Mouse (Mus musculus) E14TG2a.4 (cell line): ENCODE measurements around the gene Golga4.

ENCODE experiments used
- CTCF ChIP-seq: conservative IDR thresholded peaks from 2 replicates; pipeline ENCODE4 v1.5.1; 2014; ENCODE audit warnings: low read length
- NANOG ChIP-seq: IDR thresholded peaks from 2 replicates; pipeline ENCODE4 v1.6.1; 2014; ENCODE audit warnings: borderline replicate concordance, low read length, mixed read lengths
- POU5F1 ChIP-seq: IDR thresholded peaks from 2 replicates; pipeline ENCODE4 v1.6.1; 2014; ENCODE audit warnings: low read length, borderline replicate concordance

- TF ChIP-seq CTCF: no peak
- no peak for TF ChIP-seq NANOG
- TF ChIP-seq POU5F1: no peak
Measured at GRCm38 (mm10) chr9:118610060-118610459, 104.0 kb downstream of the Golga4 start.
